In genomic region chr4:155092718-155093430, GRCm38 (mm10) we compare ENCODE assay signal across 24 mouse cellular contexts. TPM values are rescaled to one million over a fixed set of nuclear protein-coding genes. Genes with fewer than 3 reads are reported as not detected.
DNase-seq lines count a peak whose midpoint lies in the region; ATAC-seq lines count a peak whose summit lies in the region.
"Had no signal": no experiment of that assay in that cellular context is flagged by ENCODE, and none has a peak within 500 bp of the region (broad histone marks: within the 10 kb centered on the region; RNA-seq: fewer than 3 reads in every experiment).

No protein-coding gene starts in this region.

- H3K27me3 ChIP-seq in limb, embryonic 15.5 days = no peaks in the 10 kb centered on the region
- no peaks in the 10 kb centered on the region for H3K27me3 ChIP-seq in limb, embryonic 10.5 days (ENCODE audit: low read depth, poor library complexity, severe bottlenecking)
- H3K27me3 ChIP-seq: forebrain, embryonic 12.5 days; liver, embryonic 15.5 days; lung, embryonic 15.5 days; midbrain, embryonic 15.5 days; neural tube, embryonic 12.5 days had no signal

- no peak overlapping the region for H3K9ac ChIP-seq in limb, embryonic 15.5 days
- H3K9ac ChIP-seq: forebrain, embryonic 12.5 days; liver, embryonic 15.5 days; lung, embryonic 15.5 days; midbrain, embryonic 15.5 days; neural tube, embryonic 12.5 days had no signal

- H3K4me1 ChIP-seq in limb, embryonic 15.5 days = peaks cover 14% of the 10 kb centered on the region
- H3K4me1 ChIP-seq in limb, embryonic 10.5 days = peaks cover 19% of the 10 kb centered on the region; the same call in 1 of the 2 replicates
- H3K4me1 ChIP-seq: liver, embryonic 15.5 days; lung, embryonic 15.5 days had no signal

- peak; percentile 64; the same call in 1 of the 2 replicates for ATAC-seq in cerebellum, adult (ENCODE audit: insufficient number of reproducible peaks, low FRiP score, low TSS enrichment)
- ATAC-seq in limb, embryonic 15.5 days (ENCODE audit: insufficient number of reproducible peaks, low FRiP score, low TSS enrichment, low read depth) = no peak
- ATAC-seq: hindbrain, postnatal 0 days; intestine, postnatal 0 days; midbrain, embryonic 15.5 days had no signal

- H3K4me2 ChIP-seq in limb, embryonic 15.5 days = no peak overlapping the region
- H3K4me2 ChIP-seq: forebrain, embryonic 12.5 days; heart, embryonic 11.5 days; liver, embryonic 15.5 days; lung, embryonic 15.5 days; midbrain, embryonic 15.5 days; neural tube, embryonic 12.5 days had no signal

- H3K27ac ChIP-seq in limb, embryonic 15.5 days = peak overlapping the region; percentile 18; the same call in 1 of the 2 replicates
- H3K27ac ChIP-seq in limb, embryonic 10.5 days = no peak overlapping the region
- H3K27ac ChIP-seq: forebrain, embryonic 12.5 days; hindbrain, postnatal 0 days; liver, embryonic 15.5 days; lung, embryonic 15.5 days; midbrain, embryonic 15.5 days; neural tube, embryonic 12.5 days had no signal

- H3K9me3 ChIP-seq in limb, embryonic 15.5 days = no peaks in the 10 kb centered on the region
- H3K9me3 ChIP-seq in limb, embryonic 10.5 days (replicated peaks) = no peaks in the 10 kb centered on the region
- H3K9me3 ChIP-seq: forebrain, embryonic 12.5 days; liver, embryonic 15.5 days; lung, embryonic 15.5 days; midbrain, embryonic 15.5 days; neural tube, embryonic 12.5 days had no signal

- WGBS in limb, embryonic 15.5 days = 85% methylated on average over 19 of the region's 19 CpGs
- 91% methylated on average over 19 of the region's 19 CpGs for WGBS in limb, embryonic 10.5 days

- H3K4me3 ChIP-seq in limb, embryonic 15.5 days = no peak overlapping the region
- no peak overlapping the region for H3K4me3 ChIP-seq in limb, embryonic 10.5 days
- H3K4me3 ChIP-seq: forebrain, embryonic 12.5 days; liver, embryonic 15.5 days; lung, embryonic 15.5 days; midbrain, embryonic 15.5 days; neural tube, embryonic 12.5 days had no signal

- no peak for DNase-seq in cerebellum, postnatal 4 days (ENCODE audit: low spot score in 2 of 2)
- no peak for DNase-seq in limb, embryonic 10.5 days (ENCODE audit: low spot score)
- DNase-seq in cerebellum, postnatal 14 days = peak; percentile 84 to 91
- DNase-seq in layer of hippocampus, postnatal 14 days (ENCODE audit: low spot score in 2 of 2) = no peak
- no peak for DNase-seq in adrenal gland, adult 18-20 months (ENCODE audit: low spot score in 2 of 2)
- DNase-seq: adrenal gland, postnatal 25 days; kidney, postnatal 4 days; lung, postnatal 36 days; retina, postnatal 1 day; right cerebral cortex, postnatal 25 days; spleen, adult 18-20 months; thymus, postnatal 14 days had no signal

- H3K36me3 ChIP-seq in limb, embryonic 15.5 days = peaks cover 26% of the 10 kb centered on the region
- peaks cover 22% of the 10 kb centered on the region for H3K36me3 ChIP-seq in limb, embryonic 10.5 days
- H3K36me3 ChIP-seq: liver, embryonic 15.5 days; lung, embryonic 15.5 days; midbrain, embryonic 15.5 days; neural tube, embryonic 12.5 days had no signal

RNA-seq across cellular contexts. Expression of gene Morn1, which starts 6.5 kb away (rescaled TPM):
- 5.0 and 6.2 TPM in 2 replicates for polyA plus RNA-seq in limb, embryonic 15.5 days (2015; fragmentation: Nextera tagmentation; extraction: Ambion mirVana)
- 3.5 and 6.5 TPM in 2 replicates for polyA plus RNA-seq in limb, embryonic 10.5 days (2016; fragmentation: Nextera tagmentation; extraction: Ambion mirVana)
- total RNA-seq in layer of hippocampus, postnatal 14 days (2021) = 10 to 100 TPM; 13.5 to 14.1 TPM
- total RNA-seq in adrenal gland, adult 18-20 months (2021) = 1 to 10 TPM; 6.6 to 9.8 TPM

RNA-seq across cellular contexts. Expression of gene Rer1, which starts 6.7 kb away (rescaled TPM):
- polyA plus RNA-seq in limb, embryonic 15.5 days (2015; fragmentation: Nextera tagmentation; extraction: Ambion mirVana) = 170 and 176 TPM in 2 replicates
- 133 and 142 TPM in 2 replicates for polyA plus RNA-seq in limb, embryonic 10.5 days (2016; fragmentation: Nextera tagmentation; extraction: Ambion mirVana)
- 10 to 100 TPM; 60.7 to 66.3 TPM for total RNA-seq in layer of hippocampus, postnatal 14 days (2021)
- 100 to 1,000 TPM in 1 of 2 experiments, 10 to 100 TPM in 1; 95.4 to 109 TPM for total RNA-seq in adrenal gland, adult 18-20 months (2021)

RNA-seq across cellular contexts. Expression of gene Pex10, which starts 26.1 kb away (rescaled TPM):
- 21.3 and 22.8 TPM in 2 replicates for polyA plus RNA-seq in limb, embryonic 15.5 days (2015; fragmentation: Nextera tagmentation; extraction: Ambion mirVana)
- 23.8 and 26.0 TPM in 2 replicates for polyA plus RNA-seq in limb, embryonic 10.5 days (2016; fragmentation: Nextera tagmentation; extraction: Ambion mirVana)
- 10 to 100 TPM; 22.1 to 26.3 TPM for total RNA-seq in layer of hippocampus, postnatal 14 days (2021)
- 10 to 100 TPM; 18.2 to 20.3 TPM for total RNA-seq in adrenal gland, adult 18-20 months (2021)

RNA-seq across cellular contexts. Expression of gene Plch2, which starts 36.3 kb away (rescaled TPM):
- polyA plus RNA-seq in limb, embryonic 15.5 days (2015; fragmentation: Nextera tagmentation; extraction: Ambion mirVana) = 11.6 and 13.7 TPM in 2 replicates
- polyA plus RNA-seq in limb, embryonic 10.5 days (2016; fragmentation: Nextera tagmentation; extraction: Ambion mirVana) = 1.5 and 1.8 TPM in 2 replicates
- 10 to 100 TPM; 90.9 to 97.9 TPM for total RNA-seq in layer of hippocampus, postnatal 14 days (2021)
- under 1 TPM; 0.33 to 0.35 TPM for total RNA-seq in adrenal gland, adult 18-20 months (2021)
- total RNA-seq: common myeloid progenitor, adult 5-6 weeks; hematopoietic stem cell, adult 5-6 weeks had no signal
- polyA plus RNA-seq: liver, embryonic 15.5 days had no signal

Comparison
In these comparisons a context has a peak if more than half of its experiments do, and no peak if none do; other contexts are left out.
1. DNase-seq: peak in cerebellum, postnatal 14 days (2 of 2); none in cerebellum, postnatal 4 days (0 of 2), limb, embryonic 10.5 days (single experiment), layer of hippocampus, postnatal 14 days (0 of 2) and adrenal gland, adult 18-20 months (0 of 2).